Mouse (Mus musculus): ENCODE results near the gene Ampd3.

- TF ChIP-seq CTCF (IDR thresholded peaks at IDR 0.05; ENCODE audit: extremely low read depth, insufficient read length, insufficient replicate concordance, low read depth, low read length) (no peak), POLR2A (IDR thresholded peaks at IDR 0.05; ENCODE audit: low read depth, low read length) (no peak)
These were observed 49.5 kb upstream of the Ampd3 start for GRCm38 (mm10) chr7:110718505-110718904.

Data from small intestine, adult 2 months (tissue).